Mouse (Mus musculus): ENCODE data around the gene Mgat5. TPM values are rescaled to one million over a fixed set of nuclear protein-coding genes. Genes with fewer than 3 reads are reported as not detected.

Gene Mgat5
- polyA plus RNA-seq, 1 experiment from 2014 or later: 8.9 TPM

DNA sequence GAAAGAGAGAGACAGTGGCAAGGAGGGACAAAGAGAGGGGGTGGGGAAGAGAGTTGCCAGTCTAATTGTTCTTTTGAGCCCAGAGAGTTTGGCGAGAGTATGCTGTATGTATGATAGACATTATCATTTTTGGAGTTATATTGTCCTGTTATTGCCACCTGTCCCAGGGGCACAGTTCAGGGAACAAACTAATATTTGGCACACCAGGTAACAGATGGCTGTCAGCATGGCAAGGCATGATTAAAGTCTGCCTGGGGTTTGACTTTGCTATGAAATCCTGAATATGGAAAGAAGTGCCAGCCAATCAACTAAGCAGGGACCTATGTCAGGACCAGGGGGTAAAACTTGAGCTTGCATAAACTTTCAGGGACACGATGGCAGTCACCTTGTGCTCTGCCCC, 195.4 kb downstream of the Mgat5 start:
- H3K4me2 ChIP-seq (replicated peaks; ENCODE audit: low read depth, low read length): no peak overlapping the region
- H3K9ac ChIP-seq (replicated peaks; ENCODE audit: low read depth, low read length): no peak overlapping the region
- no peaks in the 10 kb centered on the region for H3K4me1 ChIP-seq (ENCODE audit: control insufficient read depth, insufficient read depth, low read length)
- H3K9me3 ChIP-seq (ENCODE audit: control insufficient read depth, low read depth, low read length): no peaks in the 10 kb centered on the region
- WGBS: 61% methylated on average over 2 of the region's 2 CpGs
- no peaks in the 10 kb centered on the region for H3K27me3 ChIP-seq (ENCODE audit: control insufficient read depth, insufficient read depth, low read length)
- no peaks in the 10 kb centered on the region for H3K36me3 ChIP-seq (ENCODE audit: control insufficient read depth, insufficient read depth, low read length)
- peak overlapping the region; percentile 6; the same call in 1 of the 2 replicates for H3K27ac ChIP-seq (ENCODE audit: low read length)
- ATAC-seq (ENCODE audit: insufficient number of reproducible peaks, insufficient read depth, low FRiP score, low read depth): no peak
- no peak overlapping the region for H3K4me3 ChIP-seq (ENCODE audit: low read depth, low read length)

DNA sequence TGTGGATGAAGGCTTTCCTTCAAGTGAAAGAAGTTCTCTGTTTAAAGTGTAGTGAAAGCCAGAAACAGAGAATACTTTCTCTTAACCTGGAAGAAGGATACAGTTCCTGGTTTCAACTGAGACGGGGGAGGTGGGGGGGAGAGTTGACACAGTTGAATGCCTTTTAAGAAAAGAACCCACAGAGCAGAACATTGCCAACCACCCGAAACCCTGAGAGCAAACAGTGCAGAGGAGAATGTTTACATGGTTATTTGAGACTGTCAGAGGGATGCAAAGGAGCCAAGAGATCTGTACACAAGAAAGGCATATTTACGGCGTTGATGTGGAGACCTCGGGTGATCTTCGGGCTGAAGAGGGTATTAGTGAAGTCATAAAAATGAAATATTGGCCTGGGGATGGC, 195.9 kb downstream of the Mgat5 start:
- H3K4me2 ChIP-seq (replicated peaks; ENCODE audit: low read depth, low read length): no peak overlapping the region
- H3K4me3 ChIP-seq (ENCODE audit: low read depth, low read length): no peak overlapping the region
- H3K27me3 ChIP-seq (ENCODE audit: control insufficient read depth, insufficient read depth, low read length): no peaks in the 10 kb centered on the region
- H3K36me3 ChIP-seq (ENCODE audit: control insufficient read depth, insufficient read depth, low read length): no peaks in the 10 kb centered on the region
- peak overlapping the region; percentile 6; the same call in 1 of the 2 replicates for H3K27ac ChIP-seq (ENCODE audit: low read length)
- ATAC-seq (ENCODE audit: insufficient number of reproducible peaks, insufficient read depth, low FRiP score, low read depth): no peak
- H3K9me3 ChIP-seq (ENCODE audit: control insufficient read depth, low read depth, low read length): no peaks in the 10 kb centered on the region
- WGBS: 39% methylated on average over 6 of the region's 6 CpGs
- H3K4me1 ChIP-seq (ENCODE audit: control insufficient read depth, insufficient read depth, low read length): no peaks in the 10 kb centered on the region
- no peak overlapping the region for H3K9ac ChIP-seq (replicated peaks; ENCODE audit: low read depth, low read length)

DNA sequence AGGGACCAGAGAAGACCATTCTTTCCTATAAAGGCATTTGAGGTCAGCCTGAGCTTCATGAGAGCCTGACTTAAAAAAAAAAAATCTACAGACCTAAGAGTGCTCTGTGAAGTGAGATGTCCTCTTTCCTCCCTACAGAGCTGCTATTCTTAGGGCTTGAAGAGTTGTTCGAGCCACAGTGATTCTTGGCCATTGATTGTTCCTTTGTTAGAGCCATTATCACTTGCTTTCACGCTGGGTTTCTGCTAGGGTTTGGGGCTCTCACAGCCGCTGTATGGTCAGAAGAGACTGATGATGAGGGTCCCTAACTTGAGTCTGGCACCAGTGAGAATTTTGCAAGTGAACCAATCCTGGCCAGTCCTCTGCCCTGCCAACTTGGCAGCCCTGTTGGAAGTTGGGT, 199.8 kb downstream of the Mgat5 start:
- 75% methylated on average over 3 of the region's 3 CpGs for WGBS
- H3K27ac ChIP-seq (ENCODE audit: low read length): no peak overlapping the region
- no peaks in the 10 kb centered on the region for H3K36me3 ChIP-seq (ENCODE audit: control insufficient read depth, insufficient read depth, low read length)
- H3K9ac ChIP-seq (replicated peaks; ENCODE audit: low read depth, low read length): no peak overlapping the region
- 0 out of 2 replicates have a peak, but pooled peaks cover 2% of the 10 kb centered on the region for H3K4me1 ChIP-seq (ENCODE audit: control insufficient read depth, insufficient read depth, low read length)
- no peaks in the 10 kb centered on the region for H3K9me3 ChIP-seq (ENCODE audit: control insufficient read depth, low read depth, low read length)
- no peaks in the 10 kb centered on the region for H3K27me3 ChIP-seq (ENCODE audit: control insufficient read depth, insufficient read depth, low read length)
- H3K4me2 ChIP-seq (replicated peaks; ENCODE audit: low read depth, low read length): no peak overlapping the region
- H3K4me3 ChIP-seq (ENCODE audit: low read depth, low read length): no peak overlapping the region
- no peak for ATAC-seq (ENCODE audit: insufficient number of reproducible peaks, insufficient read depth, low FRiP score, low read depth)

DNA sequence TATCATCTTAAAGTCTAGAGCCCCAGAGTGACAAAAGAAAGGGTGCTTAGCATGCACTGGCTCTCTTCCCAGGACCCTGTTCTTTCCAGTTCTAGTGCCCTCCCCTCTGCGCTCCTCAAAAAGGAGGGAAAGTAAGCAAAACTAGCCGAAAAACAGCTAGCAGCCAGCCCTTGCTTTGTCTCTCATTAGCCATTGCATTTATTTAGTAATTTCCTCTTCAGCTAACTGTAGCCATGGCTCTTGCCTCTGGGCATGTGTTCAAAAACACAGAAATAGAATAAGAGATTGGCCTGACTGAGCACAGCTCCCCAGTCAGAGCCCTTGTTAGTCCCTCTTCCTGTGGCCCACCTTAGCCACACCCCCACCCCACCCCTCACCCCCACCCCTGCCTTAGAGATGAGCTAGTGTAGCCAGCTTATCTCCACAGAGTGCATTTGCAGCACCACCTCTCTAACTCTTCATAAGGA, 204.2 kb downstream of the Mgat5 start:
- no peak overlapping the region for H3K4me3 ChIP-seq (ENCODE audit: low read depth, low read length)
- peak; percentile 53; the same call in 1 of the 2 replicates for ATAC-seq (ENCODE audit: insufficient number of reproducible peaks, insufficient read depth, low FRiP score, low read depth)
- no peaks in the 10 kb centered on the region; the same call in 1 of the 2 replicates for H3K36me3 ChIP-seq (ENCODE audit: control insufficient read depth, insufficient read depth, low read length)
- no peaks in the 10 kb centered on the region for H3K9me3 ChIP-seq (ENCODE audit: control insufficient read depth, low read depth, low read length)
- H3K27ac ChIP-seq (ENCODE audit: low read length): no peak overlapping the region
- H3K9ac ChIP-seq (replicated peaks; ENCODE audit: low read depth, low read length): no peak overlapping the region
- H3K4me2 ChIP-seq (replicated peaks; ENCODE audit: low read depth, low read length): no peak overlapping the region
- WGBS: 78% methylated on average over 2 of the region's 2 CpGs
- H3K27me3 ChIP-seq (ENCODE audit: control insufficient read depth, insufficient read depth, low read length): no peaks in the 10 kb centered on the region
- 0 out of 2 replicates have a peak, but pooled peaks cover 2% of the 10 kb centered on the region for H3K4me1 ChIP-seq (ENCODE audit: control insufficient read depth, insufficient read depth, low read length)

DNA sequence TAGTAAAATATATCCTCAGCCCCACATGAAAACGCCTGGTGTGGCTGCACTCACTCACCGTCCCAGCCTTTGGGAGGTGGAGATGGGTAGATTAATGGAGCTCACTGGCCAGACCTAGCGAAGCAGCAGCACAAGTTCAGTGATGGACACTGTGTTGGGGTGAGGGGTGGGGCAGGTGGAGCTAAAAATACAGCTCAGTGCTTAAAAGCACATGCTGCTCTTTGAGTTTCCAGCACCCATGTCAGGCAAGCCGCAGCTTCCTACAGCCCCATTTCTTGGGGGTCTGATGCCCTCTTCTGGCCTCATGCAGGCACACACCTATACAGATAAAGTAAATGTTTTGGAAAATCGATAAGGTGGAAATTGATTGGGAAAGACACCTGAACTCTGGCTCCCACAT, 204.7 kb downstream of the Mgat5 start:
- Histone ChIP-seq H3K36me3 (ENCODE audit: control insufficient read depth, insufficient read depth, low read length) (no peaks in the 10 kb centered on the region; the same call in 1 of the 2 replicates), H3K4me3 (ENCODE audit: low read depth, low read length) (no peak overlapping the region), H3K4me1 (ENCODE audit: control insufficient read depth, insufficient read depth, low read length) (0 out of 2 replicates have a peak, but pooled peaks cover 2% of the 10 kb centered on the region), H3K4me2 (replicated peaks; ENCODE audit: low read depth, low read length) (no peak overlapping the region), H3K9ac (replicated peaks; ENCODE audit: low read depth, low read length) (no peak overlapping the region), H3K27me3 (ENCODE audit: control insufficient read depth, insufficient read depth, low read length) (no peaks in the 10 kb centered on the region), H3K9me3 (ENCODE audit: control insufficient read depth, low read depth, low read length) (no peaks in the 10 kb centered on the region), H3K27ac (ENCODE audit: low read length) (no peak overlapping the region)
- 34% methylated on average over 5 of the region's 5 CpGs for WGBS
- ATAC-seq (ENCODE audit: insufficient number of reproducible peaks, insufficient read depth, low FRiP score, low read depth): no peak; the same call in 1 of the 2 replicates

DNA sequence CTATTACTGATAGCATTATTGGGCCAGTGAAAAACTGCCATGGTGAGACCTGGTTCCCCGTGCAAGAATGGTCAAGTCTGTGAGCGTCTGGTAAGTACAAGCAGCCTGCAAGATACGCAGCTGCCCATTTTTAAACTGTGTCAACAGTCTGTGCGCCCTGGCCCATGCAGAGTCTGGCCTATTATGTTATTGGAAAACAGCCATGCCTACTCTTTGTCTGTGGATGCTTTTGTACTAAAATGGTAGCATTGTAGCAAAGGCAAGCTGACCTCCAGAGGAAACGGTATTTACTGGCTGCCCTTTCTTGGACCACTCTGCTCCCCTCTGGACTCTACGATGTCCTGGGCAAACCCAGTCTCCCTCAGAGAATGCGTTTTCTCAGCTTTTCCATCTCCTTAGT, 209.7 kb downstream of the Mgat5 start:
- 84% methylated on average over 7 of the region's 7 CpGs for WGBS
- Histone ChIP-seq H3K9ac (replicated peaks; ENCODE audit: low read depth, low read length) (no peak overlapping the region), H3K4me2 (replicated peaks; ENCODE audit: low read depth, low read length) (no peak overlapping the region), H3K4me1 (ENCODE audit: control insufficient read depth, insufficient read depth, low read length) (no peaks in the 10 kb centered on the region), H3K27me3 (ENCODE audit: control insufficient read depth, insufficient read depth, low read length) (no peaks in the 10 kb centered on the region), H3K9me3 (ENCODE audit: control insufficient read depth, low read depth, low read length) (peaks cover 4% of the 10 kb centered on the region; the same call in 1 of the 2 replicates), H3K36me3 (ENCODE audit: control insufficient read depth, insufficient read depth, low read length) (no peaks in the 10 kb centered on the region; the same call in 1 of the 2 replicates), H3K27ac (ENCODE audit: low read length) (no peak overlapping the region), H3K4me3 (ENCODE audit: low read depth, low read length) (no peak overlapping the region)
- ATAC-seq (ENCODE audit: insufficient number of reproducible peaks, insufficient read depth, low FRiP score, low read depth): no peak

DNA sequence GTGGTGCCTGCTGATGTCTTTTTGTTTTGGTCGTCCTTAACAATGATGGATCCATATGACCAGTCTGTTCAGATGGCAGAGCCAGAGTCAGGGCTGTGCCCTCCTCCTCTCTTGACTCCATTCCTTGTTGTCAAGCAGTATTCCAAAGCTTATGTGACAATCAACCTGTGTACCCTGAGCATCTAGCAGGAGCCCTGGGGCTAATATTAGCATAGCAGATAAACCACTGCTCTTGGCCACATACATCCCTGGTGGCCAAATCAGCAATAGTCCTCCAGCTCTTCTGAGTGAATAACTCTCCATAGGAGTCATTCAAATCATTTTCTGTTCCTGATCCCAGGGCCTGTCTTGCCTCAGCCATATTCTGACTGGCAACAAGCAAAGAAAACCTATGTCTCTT, 211.1 kb downstream of the Mgat5 start:
- Histone ChIP-seq H3K27ac (ENCODE audit: low read length) (no peak overlapping the region), H3K4me2 (replicated peaks; ENCODE audit: low read depth, low read length) (no peak overlapping the region), H3K9ac (replicated peaks; ENCODE audit: low read depth, low read length) (no peak overlapping the region), H3K9me3 (ENCODE audit: control insufficient read depth, low read depth, low read length) (peaks cover 4% of the 10 kb centered on the region; the same call in 1 of the 2 replicates), H3K27me3 (ENCODE audit: control insufficient read depth, insufficient read depth, low read length) (no peaks in the 10 kb centered on the region), H3K4me3 (ENCODE audit: low read depth, low read length) (no peak overlapping the region), H3K4me1 (ENCODE audit: control insufficient read depth, insufficient read depth, low read length) (no peaks in the 10 kb centered on the region), H3K36me3 (ENCODE audit: control insufficient read depth, insufficient read depth, low read length) (no peaks in the 10 kb centered on the region; the same call in 1 of the 2 replicates)
- no peak for ATAC-seq (ENCODE audit: insufficient number of reproducible peaks, insufficient read depth, low FRiP score, low read depth)
- 71% methylated on average over 1 of the region's 1 CpGs for WGBS

DNA sequence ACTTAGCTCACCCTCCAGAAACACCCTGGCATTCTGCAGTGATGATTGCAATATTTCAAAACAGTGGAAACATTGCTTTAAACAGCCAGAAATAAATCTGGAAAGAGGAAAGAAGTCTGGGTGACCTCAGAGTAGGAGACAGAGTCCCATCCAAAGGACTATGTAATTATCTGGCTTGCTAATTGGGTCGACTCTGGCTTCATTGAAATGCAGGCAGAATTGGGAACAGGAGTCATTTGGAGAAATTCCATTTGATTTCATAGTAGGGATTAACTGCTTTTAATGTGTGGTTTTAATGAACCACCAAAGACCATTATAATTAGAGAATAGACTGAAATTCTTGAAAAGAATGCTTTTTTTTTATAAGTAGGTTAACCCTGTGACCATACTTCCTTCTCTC, 212.2 kb downstream of the Mgat5 start:
- Histone ChIP-seq H3K9ac (replicated peaks; ENCODE audit: low read depth, low read length) (no peak overlapping the region), H3K36me3 (ENCODE audit: control insufficient read depth, insufficient read depth, low read length) (no peaks in the 10 kb centered on the region; the same call in 1 of the 2 replicates), H3K27me3 (ENCODE audit: control insufficient read depth, insufficient read depth, low read length) (no peaks in the 10 kb centered on the region), H3K27ac (ENCODE audit: low read length) (no peak overlapping the region), H3K4me3 (ENCODE audit: low read depth, low read length) (no peak overlapping the region), H3K4me2 (replicated peaks; ENCODE audit: low read depth, low read length) (no peak overlapping the region), H3K9me3 (ENCODE audit: control insufficient read depth, low read depth, low read length) (peaks cover 4% of the 10 kb centered on the region; the same call in 1 of the 2 replicates), H3K4me1 (ENCODE audit: control insufficient read depth, insufficient read depth, low read length) (no peaks in the 10 kb centered on the region)
- 90% methylated on average over 1 of the region's 1 CpGs for WGBS
- no peak for ATAC-seq (ENCODE audit: insufficient number of reproducible peaks, insufficient read depth, low FRiP score, low read depth)

All from stomach, embryonic 14.5 days (tissue).